Mouse (Mus musculus): ENCODE results near the gene Kcnq1.

DNA sequence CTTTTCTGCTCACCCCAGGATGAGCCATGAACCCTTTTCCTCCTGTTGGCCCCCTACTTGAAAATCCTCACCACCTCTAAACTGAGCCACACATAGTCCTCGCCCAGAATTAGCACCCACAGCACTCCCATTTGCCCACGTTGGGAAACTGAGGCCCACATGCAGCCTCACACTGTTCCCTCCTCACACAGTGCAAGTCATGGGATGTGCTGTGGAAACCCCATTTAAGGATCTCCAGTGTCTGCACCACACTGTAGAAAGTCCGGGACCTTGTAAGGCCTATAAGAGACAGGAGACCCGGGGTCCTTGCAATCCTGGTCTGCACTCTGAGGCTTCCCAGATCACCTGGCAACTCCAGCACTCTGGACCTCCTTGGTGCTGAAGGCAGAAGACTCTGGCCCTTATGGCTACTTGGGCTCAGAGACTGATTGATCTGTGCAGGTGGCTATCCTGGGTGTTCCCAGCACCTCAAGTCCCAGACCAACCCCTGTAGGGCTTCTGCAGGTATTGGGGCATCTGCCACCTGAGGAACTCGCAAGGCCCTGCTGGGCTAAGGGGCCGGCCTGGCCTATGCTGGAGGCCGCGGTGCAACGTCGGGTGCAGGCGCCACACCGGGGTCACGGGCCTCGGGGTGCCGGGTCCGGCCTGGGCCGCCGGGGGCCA lies 331.2 kb downstream of the Kcnq1 start:
- TF ChIP-seq CTCF (IDR thresholded peaks at IDR 0.05; ENCODE audit: extremely low read depth, insufficient read depth, low read length) = no peak
- TF ChIP-seq POLR2A (IDR thresholded peaks at IDR 0.05; ENCODE audit: extremely low read depth, insufficient read depth, low read length) = no peak
